Mouse (Mus musculus) intestine, embryonic 15.5 days (tissue): Measurements from ENCODE around the gene Usp9x. TPM values are rescaled to one million over a fixed set of nuclear protein-coding genes. Genes with fewer than 3 reads are reported as not detected.

Experiments used
- ATAC-seq: fragments of 200-750 bp; cut with Nextera tagmentation; 2 replicates; pipeline ENCODE4 v1.8.0; 2017; ENCODE audit warnings: moderate TSS enrichment, moderate library complexity
- H3K27ac ChIP-seq: fragments of 300-500 bp; sonication (generic); 2 replicates; pipeline ENCODE4 v1.5.1; 2015; ENCODE audit warnings: mild to moderate bottlenecking, inconsistent platforms
- H3K27me3 ChIP-seq: fragments of 300-500 bp; sonication (generic); replicated peaks from 2 replicates; pipeline ENCODE4 v1.6.1; 2015; ENCODE audit warnings: inconsistent platforms
- H3K36me3 ChIP-seq: fragments of 300-500 bp; sonication (generic); 2 replicates; pipeline ENCODE4 v1.6.1; 2015; ENCODE audit warnings: inconsistent platforms
- H3K4me1 ChIP-seq: fragments of 300-500 bp; sonication (generic); replicated peaks from 2 replicates; pipeline ENCODE4 v1.6.1; 2015; ENCODE audit warnings: inconsistent platforms
- H3K4me2 ChIP-seq: fragments of 300-500 bp; sonication (generic); replicated peaks from 2 replicates; pipeline ENCODE4 v1.6.1; 2015; ENCODE audit warnings: mild to moderate bottlenecking, inconsistent platforms
- H3K4me3 ChIP-seq: fragments of 300-500 bp; sonication (generic); replicated peaks from 2 replicates; pipeline ENCODE4 v1.5.1; 2015; ENCODE audit warnings: inconsistent platforms
- H3K9ac ChIP-seq: fragments of 300-500 bp; sonication (generic); 2 replicates; pipeline ENCODE4 v1.6.1; 2015; ENCODE audit warnings: inconsistent platforms
- H3K9me3 ChIP-seq: fragments of 300-500 bp; sonication (generic); 2 replicates; pipeline ENCODE4 v1.6.1; 2016; ENCODE audit warnings: inconsistent platforms
- WGBS: fragments of 180-500 bp; shearing (Covaris S2); methylation state at CpG from one replicate; pipeline ENCODE4 v1.1.7; 2015; 5-methylcytosine and 5-hydroxymethylcytosine counted together
- polyA plus RNA-seq: library from polyadenylated mRNA; unstranded; fragments of >200 nt; fragmentation: Nextera tagmentation; extraction: Ambion mirVana; gene quantifications from 2 replicates; pipeline ENCODE4 v1.2.1, GENCODE M21; 2015

Usp9x gene
- 21.3 and 21.5 TPM in 2 replicates for polyA plus RNA-seq

DNA sequence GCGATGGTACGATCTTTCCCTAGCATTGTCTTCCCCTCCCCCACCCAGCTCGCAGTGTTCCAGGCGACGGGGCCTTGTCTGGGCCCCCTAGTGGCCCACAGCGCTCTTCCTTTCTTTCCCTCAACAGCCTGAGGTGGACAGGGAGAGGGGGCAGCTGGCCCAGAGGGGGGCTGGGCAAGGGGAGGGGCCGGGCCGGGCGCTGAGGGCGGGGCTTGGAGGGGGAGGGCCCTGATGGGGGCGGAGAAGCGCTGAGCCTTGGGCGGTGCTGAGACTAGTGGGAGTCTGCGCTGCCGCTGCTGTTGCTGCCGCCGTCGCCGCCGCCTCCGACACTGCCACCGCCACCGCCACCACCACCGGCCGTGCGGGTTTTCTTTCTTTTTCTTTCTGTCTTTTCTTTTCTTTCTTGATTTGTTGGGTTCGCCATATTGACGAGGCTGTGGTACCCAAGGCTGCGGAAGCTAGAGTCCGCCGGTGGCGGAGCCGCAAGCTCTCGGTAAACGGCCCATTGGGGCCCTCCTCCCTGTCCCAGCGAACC lies at the start of gene Usp9x:
Gene Usp9x (plus strand): TSS at position 258 of the 535 bp plus-strand sequence.
- Histone ChIP-seq H3K27ac (peak within 1 kb of the TSS; percentile 93), H3K4me1 (no peaks in the 10 kb centered on the region), H3K4me3 (peak within 1 kb of the TSS; percentile 65), H3K4me2 (peak within 1 kb of the TSS; percentile 53), H3K36me3 (no peaks in the 10 kb centered on the region), H3K9me3 (no peaks in the 10 kb centered on the region), H3K27me3 (peaks cover 3% of the 10 kb centered on the region; the same call in 1 of the 2 replicates), H3K9ac (peak within 1 kb of the TSS; percentile 80)
- WGBS, result 12% methylated on average over 19 of the region's 36 CpGs
- ATAC-seq, result peak; percentile 94

GRCm38 (mm10) chrX:13022547-13023310 lies 48.6 kb upstream of the Usp9x start:
- H3K27me3 ChIP-seq, result no peaks in the 10 kb centered on the region
- no peaks in the 10 kb centered on the region for H3K36me3 ChIP-seq
- no peak for ATAC-seq
- no peak overlapping the region for H3K4me2 ChIP-seq
- no peaks in the 10 kb centered on the region for H3K9me3 ChIP-seq
- no peak overlapping the region for H3K4me3 ChIP-seq
- WGBS, result 74% methylated on average over 5 of the region's 5 CpGs
- H3K27ac ChIP-seq, result no peak overlapping the region
- no peaks in the 10 kb centered on the region for H3K4me1 ChIP-seq
- H3K9ac ChIP-seq, result no peak overlapping the region

GRCm38 (mm10) chrX:13024539-13025202 lies 46.6 kb upstream of the Usp9x start:
- Histone ChIP-seq H3K4me2 (no peak overlapping the region), H3K27ac (no peak overlapping the region), H3K9ac (no peak overlapping the region), H3K9me3 (no peaks in the 10 kb centered on the region), H3K27me3 (no peaks in the 10 kb centered on the region), H3K36me3 (no peaks in the 10 kb centered on the region), H3K4me3 (no peak overlapping the region), H3K4me1 (no peaks in the 10 kb centered on the region)
- WGBS, result 82% methylated on average over 1 of the region's 1 CpGs
- peak; percentile 67 for ATAC-seq

DNA sequence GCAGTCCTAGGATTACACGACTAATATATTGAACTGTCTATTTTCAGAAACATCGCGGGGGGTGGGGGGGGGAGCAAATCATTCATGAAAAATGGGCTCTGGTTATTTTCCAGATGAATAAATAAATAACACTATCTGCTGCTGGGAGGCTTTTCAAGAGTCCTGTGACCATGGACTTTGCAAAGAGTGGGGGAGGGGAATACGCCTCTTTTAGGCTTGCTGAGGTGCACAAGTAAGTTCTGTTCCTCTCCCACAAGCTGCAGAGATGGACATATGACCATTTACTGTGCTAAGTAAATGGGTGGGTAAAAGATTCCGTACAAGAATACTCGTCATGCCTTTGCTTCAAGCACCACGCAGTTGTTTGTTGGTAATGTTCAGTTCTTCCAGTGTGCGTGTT lies 46.0 kb upstream of the Usp9x start:
- no peak overlapping the region for H3K4me2 ChIP-seq
- H3K4me3 ChIP-seq, result no peak overlapping the region
- WGBS, result 71% methylated on average over 8 of the region's 8 CpGs
- H3K9me3 ChIP-seq, result no peaks in the 10 kb centered on the region
- 0 out of 2 replicates have a peak, but pooled peaks have one; percentile 39 for ATAC-seq
- no peaks in the 10 kb centered on the region for H3K27me3 ChIP-seq
- no peak overlapping the region for H3K9ac ChIP-seq
- H3K36me3 ChIP-seq, result no peaks in the 10 kb centered on the region
- H3K4me1 ChIP-seq, result no peaks in the 10 kb centered on the region
- H3K27ac ChIP-seq, result no peak overlapping the region

DNA sequence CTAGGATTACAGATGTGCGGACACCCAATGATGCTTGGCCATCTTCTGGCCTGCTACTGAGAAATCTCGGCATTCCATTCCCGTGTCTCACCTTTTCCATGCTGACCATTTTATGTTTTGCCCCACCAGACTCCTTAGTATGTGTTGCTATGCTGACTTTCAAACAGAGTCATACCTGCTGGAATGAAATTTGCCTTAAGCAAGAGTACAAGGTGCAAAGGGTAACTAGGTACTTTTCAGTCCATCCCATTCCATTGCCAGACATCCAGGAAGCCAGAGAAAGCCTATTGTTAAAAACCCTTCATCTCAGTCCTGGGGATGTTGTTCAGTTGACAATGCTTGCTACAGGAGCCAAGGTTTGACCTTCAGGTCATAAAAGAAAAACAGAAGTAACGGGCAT lies 43.1 kb upstream of the Usp9x start:
- H3K27ac ChIP-seq, result no peak overlapping the region
- ATAC-seq, result peak; percentile 34; the same call in 1 of the 2 replicates
- H3K9me3 ChIP-seq, result no peaks in the 10 kb centered on the region
- WGBS, result 91% methylated on average over 4 of the region's 4 CpGs
- H3K4me1 ChIP-seq, result no peaks in the 10 kb centered on the region
- H3K4me2 ChIP-seq, result no peak overlapping the region
- H3K27me3 ChIP-seq, result no peaks in the 10 kb centered on the region
- H3K36me3 ChIP-seq, result no peaks in the 10 kb centered on the region
- no peak overlapping the region for H3K4me3 ChIP-seq
- H3K9ac ChIP-seq, result no peak overlapping the region

DNA sequence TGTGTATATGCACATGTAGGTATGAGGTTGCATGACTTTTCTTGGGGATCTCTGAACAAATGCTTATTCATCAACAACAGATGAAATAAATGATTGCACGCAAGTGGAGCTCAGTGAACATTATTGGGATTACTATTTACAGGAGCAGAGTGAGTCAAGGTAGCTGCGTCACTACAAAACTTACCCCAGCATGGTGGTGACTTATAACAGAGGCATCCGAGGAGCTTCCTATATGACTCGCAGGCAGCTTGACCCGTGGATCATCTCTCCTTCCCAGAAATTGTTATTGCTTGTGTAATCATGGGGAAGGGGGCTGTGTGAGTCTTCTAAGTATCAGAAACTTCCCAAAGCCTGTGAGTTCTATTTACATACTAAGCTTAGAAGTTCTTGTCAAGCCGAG lies 41.3 kb upstream of the Usp9x start:
- 88% methylated on average over 6 of the region's 6 CpGs for WGBS
- no peak overlapping the region for H3K27ac ChIP-seq
- no peaks in the 10 kb centered on the region for H3K36me3 ChIP-seq
- H3K4me1 ChIP-seq, result no peaks in the 10 kb centered on the region
- ATAC-seq, result no peak
- no peak overlapping the region for H3K4me3 ChIP-seq
- no peaks in the 10 kb centered on the region for H3K27me3 ChIP-seq
- no peak overlapping the region for H3K9ac ChIP-seq
- H3K4me2 ChIP-seq, result no peak overlapping the region
- H3K9me3 ChIP-seq, result no peaks in the 10 kb centered on the region

DNA sequence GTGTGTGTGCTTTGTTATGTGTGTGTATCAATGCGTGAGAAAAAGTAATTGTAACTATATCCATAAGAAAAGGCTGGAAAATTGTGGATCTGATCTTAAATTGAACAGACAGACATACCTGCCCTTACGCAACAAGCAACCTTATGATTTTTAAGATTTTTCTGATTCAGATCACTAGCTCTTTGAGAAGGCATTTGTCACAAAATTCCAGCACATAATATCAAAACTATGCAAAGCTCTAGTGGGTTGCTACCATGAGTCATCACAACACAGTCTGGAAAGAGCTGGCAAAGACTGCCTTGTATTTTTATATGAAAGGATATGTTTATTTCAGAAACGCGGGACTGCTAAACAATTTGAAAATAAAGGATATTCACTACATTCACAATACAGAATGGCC lies 34.2 kb upstream of the Usp9x start:
- ATAC-seq, result no peak
- 79% methylated on average over 4 of the region's 4 CpGs for WGBS
- H3K27ac ChIP-seq, result no peak overlapping the region
- no peaks in the 10 kb centered on the region for H3K9me3 ChIP-seq
- H3K27me3 ChIP-seq, result peaks cover 5% of the 10 kb centered on the region; the same call in 1 of the 2 replicates
- no peaks in the 10 kb centered on the region for H3K36me3 ChIP-seq
- H3K4me3 ChIP-seq, result no peak overlapping the region
- no peaks in the 10 kb centered on the region for H3K4me1 ChIP-seq
- no peak overlapping the region for H3K4me2 ChIP-seq
- no peak overlapping the region for H3K9ac ChIP-seq

GRCm38 (mm10) chrX:13039211-13039610 lies 32.1 kb upstream of the Usp9x start:
- no peak for ATAC-seq
- WGBS, result 53% methylated on average over 3 of the region's 3 CpGs
- no peaks in the 10 kb centered on the region for H3K9me3 ChIP-seq
- H3K9ac ChIP-seq, result no peak overlapping the region
- no peaks in the 10 kb centered on the region for H3K36me3 ChIP-seq
- no peak overlapping the region for H3K27ac ChIP-seq
- H3K4me2 ChIP-seq, result no peak overlapping the region
- no peaks in the 10 kb centered on the region for H3K4me1 ChIP-seq
- peaks cover 5% of the 10 kb centered on the region; the same call in 1 of the 2 replicates for H3K27me3 ChIP-seq
- no peak overlapping the region for H3K4me3 ChIP-seq

GRCm38 (mm10) chrX:13040391-13040790 lies 30.9 kb upstream of the Usp9x start:
- WGBS, result 48% methylated on average over 1 of the region's 1 CpGs
- H3K36me3 ChIP-seq, result no peaks in the 10 kb centered on the region

GRCm38 (mm10) chrX:13041630-13042129 lies 29.6 kb upstream of the Usp9x start:
- Histone ChIP-seq H3K27me3 (peaks cover 5% of the 10 kb centered on the region; the same call in 1 of the 2 replicates), H3K9ac (peak overlapping the region; percentile 40), H3K27ac (peak overlapping the region; percentile 88), H3K4me1 (no peaks in the 10 kb centered on the region), H3K4me2 (peak overlapping the region; percentile 49), H3K4me3 (peak overlapping the region; percentile 37), H3K36me3 (no peaks in the 10 kb centered on the region), H3K9me3 (no peaks in the 10 kb centered on the region)
- ATAC-seq, result peak; percentile 100
- 6% methylated on average over 35 of the region's 35 CpGs for WGBS

More at GRCm38 (mm10) chrX:13040391-13040790, 30.9 kb upstream of the Usp9x start:
- no peak overlapping the region for H3K4me2 ChIP-seq
- H3K27ac ChIP-seq, result no peak overlapping the region
- H3K27me3 ChIP-seq, result peaks cover 5% of the 10 kb centered on the region; the same call in 1 of the 2 replicates
- H3K9me3 ChIP-seq, result no peaks in the 10 kb centered on the region
- H3K9ac ChIP-seq, result no peak overlapping the region
- H3K4me1 ChIP-seq, result no peaks in the 10 kb centered on the region
- no peak for ATAC-seq
- H3K4me3 ChIP-seq, result no peak overlapping the region

DNA sequence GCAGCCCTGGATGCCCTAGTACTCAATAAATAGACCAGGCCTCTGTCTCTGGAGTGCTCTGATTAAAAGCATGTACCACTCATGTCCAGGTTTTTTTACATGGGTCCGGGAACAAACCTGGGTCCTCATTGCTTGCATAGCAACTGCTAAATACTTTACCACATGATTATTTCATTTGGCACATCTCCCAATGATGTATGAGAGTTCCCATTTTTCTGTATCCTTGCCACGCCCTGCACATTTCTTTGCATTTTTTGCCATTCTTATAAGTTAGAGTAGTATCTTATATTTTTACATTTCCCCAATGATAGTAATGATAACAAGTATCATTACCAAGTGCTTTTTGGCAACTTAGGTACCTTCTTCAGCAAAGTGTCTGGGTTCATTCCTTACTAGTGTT lies 27.5 kb upstream of the Usp9x start:
- Histone ChIP-seq H3K4me1 (no peaks in the 10 kb centered on the region), H3K4me2 (no peak overlapping the region), H3K36me3 (no peaks in the 10 kb centered on the region), H3K9me3 (no peaks in the 10 kb centered on the region), H3K9ac (no peak overlapping the region), H3K27ac (no peak overlapping the region), H3K4me3 (no peak overlapping the region), H3K27me3 (peaks cover 5% of the 10 kb centered on the region; the same call in 1 of the 2 replicates)
- 93% methylated on average over 2 of the region's 2 CpGs for WGBS
- ATAC-seq, result no peak

DNA sequence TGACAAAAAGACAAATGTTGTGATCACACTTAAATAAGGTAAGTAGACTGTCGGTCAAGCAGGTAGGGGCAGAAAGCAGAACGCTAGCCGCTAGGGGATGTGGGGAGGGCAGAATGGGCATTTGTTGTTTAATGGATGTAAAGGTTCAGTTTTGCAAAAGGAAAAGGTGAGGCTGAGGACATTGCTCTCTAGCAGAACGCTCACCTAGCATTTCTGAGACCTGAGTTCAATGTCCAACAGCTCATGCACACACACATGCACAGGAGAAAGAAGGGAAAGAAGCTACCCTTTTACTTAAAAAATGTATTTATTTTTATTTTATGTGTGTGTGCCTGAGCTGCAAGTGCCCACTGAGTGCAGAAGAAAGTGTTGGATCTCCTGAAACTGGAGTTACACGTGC lies 26.6 kb upstream of the Usp9x start:
- Histone ChIP-seq H3K4me3 (no peak overlapping the region), H3K27me3 (no peaks in the 10 kb centered on the region), H3K4me1 (no peaks in the 10 kb centered on the region), H3K9me3 (no peaks in the 10 kb centered on the region), H3K4me2 (no peak overlapping the region), H3K27ac (no peak overlapping the region), H3K36me3 (no peaks in the 10 kb centered on the region), H3K9ac (no peak overlapping the region)
- WGBS, result 79% methylated on average over 5 of the region's 5 CpGs
- ATAC-seq, result no peak
